Mouse (Mus musculus): ENCODE measurements around the gene Zmynd8. TPM values are rescaled to one million over a fixed set of nuclear protein-coding genes. Genes with fewer than 3 reads are reported as not detected.
A peak's percentile ranks its signal among the peaks of the same experiment; 100 is the strongest.

Gene Zmynd8
- total RNA-seq, 1 experiment = 49.7 TPM

- in situ Hi-C loops (cut with MboI; ENCODE audit: low sequenced_read_pairs in 2 of 2, unreplicated experiment in 2 of 2) = no loop called here
- no peak overlapping the region for H3K9ac ChIP-seq (ENCODE audit: insufficient read depth, low read depth, low read length, poor library complexity, severe bottlenecking)
- H3K9me3 ChIP-seq (ENCODE audit: control insufficient read depth, insufficient read depth, low read depth, low read length) = no peaks in the 10 kb centered on the region
- DNase-seq (ENCODE audit: low read depth, low spot score) = no peak
- H3K27ac ChIP-seq (ENCODE audit: insufficient read depth, low read depth, low read length, poor library complexity, severe bottlenecking) = no peak overlapping the region
- peaks cover 89% of the 10 kb centered on the region for H3K36me3 ChIP-seq (ENCODE audit: control insufficient read depth, insufficient read depth, low read length, poor library complexity, severe bottlenecking)
- peaks cover 0 to 18% of the 10 kb centered on the region in 2 experiments; a peak in 2 of 4 replicates for H3K4me1 ChIP-seq (ENCODE audit: control insufficient read depth in 2 of 2, insufficient read depth in 2 of 2, low read length in 2 of 2, poor library complexity in 1 of 2)
- no peak for TF ChIP-seq HCFC1 (IDR thresholded peaks at IDR 0.05; ENCODE audit: borderline replicate concordance, insufficient read depth, low read length)
- TF ChIP-seq MAFK (IDR thresholded peaks at IDR 0.05; ENCODE audit: insufficient read depth, low read depth, low read length) = no peak
- TF ChIP-seq CHD2 (IDR thresholded peaks at IDR 0.05; ENCODE audit: low read depth, low read length) = no peak
- TF ChIP-seq ZC3H11A (IDR thresholded peaks at IDR 0.05; ENCODE audit: borderline replicate concordance, low read depth, low read length) = no peak
- TF ChIP-seq ZNF384 (IDR thresholded peaks at IDR 0.05; ENCODE audit: low read depth, low read length) = no peak
- H3K4me3 ChIP-seq (ENCODE audit: insufficient read depth in 1 of 2, low read depth in 1 of 2, low read length in 2 of 2, poor library complexity in 1 of 2, severe bottlenecking in 1 of 2) = no peak overlapping the region
Observed at GRCm38 (mm10) chr2:165838606-165839316, 60.1 kb downstream of the Zmynd8 start.

GRCm38 (mm10) chr2:165834601-165835000, 64.2 kb downstream of the Zmynd8 start:
- TF ChIP-seq ZC3H11A (IDR thresholded peaks at IDR 0.05; ENCODE audit: borderline replicate concordance, low read depth, low read length) (no peak), HCFC1 (IDR thresholded peaks at IDR 0.05; ENCODE audit: borderline replicate concordance, insufficient read depth, low read length) (no peak), MAFK (IDR thresholded peaks at IDR 0.05; ENCODE audit: insufficient read depth, low read depth, low read length) (no peak), ZNF384 (IDR thresholded peaks at IDR 0.05; ENCODE audit: low read depth, low read length) (no peak), CHD2 (IDR thresholded peaks at IDR 0.05; ENCODE audit: low read depth, low read length) (no peak)
- H3K4me1 ChIP-seq (ENCODE audit: control insufficient read depth in 2 of 2, insufficient read depth in 2 of 2, low read length in 2 of 2, poor library complexity in 1 of 2) = peaks cover 10 to 43% of the 10 kb centered on the region in 2 experiments; a peak in 3 of 4 replicates
- H3K36me3 ChIP-seq (ENCODE audit: control insufficient read depth, insufficient read depth, low read length, poor library complexity, severe bottlenecking) = peaks cover 71% of the 10 kb centered on the region
- in situ Hi-C loops (cut with MboI; ENCODE audit: low sequenced_read_pairs in 2 of 2, unreplicated experiment in 2 of 2) = loop anchor here in 1 of 2 experiments (5.0 kb wide), 1 partner anchor 63 kb away; the partner anchor contains the start of gene Zmynd8
- H3K27ac ChIP-seq (ENCODE audit: insufficient read depth, low read depth, low read length, poor library complexity, severe bottlenecking) = no peak overlapping the region
- no peak for DNase-seq (ENCODE audit: low read depth, low spot score)
- H3K9ac ChIP-seq (ENCODE audit: insufficient read depth, low read depth, low read length, poor library complexity, severe bottlenecking) = no peak overlapping the region
- no peak overlapping the region for H3K4me3 ChIP-seq (ENCODE audit: insufficient read depth in 1 of 2, low read depth in 1 of 2, low read length in 2 of 2, poor library complexity in 1 of 2, severe bottlenecking in 1 of 2)
- H3K9me3 ChIP-seq (ENCODE audit: control insufficient read depth, insufficient read depth, low read depth, low read length) = no peaks in the 10 kb centered on the region

GRCm38 (mm10) chr2:165833468-165833867, 65.3 kb downstream of the Zmynd8 start:
- Histone ChIP-seq H3K36me3 (ENCODE audit: control insufficient read depth, insufficient read depth, low read length, poor library complexity, severe bottlenecking) (peaks cover 67% of the 10 kb centered on the region), H3K27ac (ENCODE audit: insufficient read depth, low read depth, low read length, poor library complexity, severe bottlenecking) (peak overlapping the region; percentile 14; the same call in 1 of the 2 replicates), H3K4me1 (ENCODE audit: control insufficient read depth in 2 of 2, insufficient read depth in 2 of 2, low read length in 2 of 2, poor library complexity in 1 of 2) (peaks cover 12 to 39% of the 10 kb centered on the region in 2 experiments; a peak in 3 of 4 replicates), H3K4me3 (ENCODE audit: insufficient read depth in 1 of 2, low read depth in 1 of 2, low read length in 2 of 2, poor library complexity in 1 of 2, severe bottlenecking in 1 of 2) (no peak overlapping the region), H3K9ac (ENCODE audit: insufficient read depth, low read depth, low read length, poor library complexity, severe bottlenecking) (no peak overlapping the region), H3K9me3 (ENCODE audit: control insufficient read depth, insufficient read depth, low read depth, low read length) (no peaks in the 10 kb centered on the region)
- TF ChIP-seq ZC3H11A (IDR thresholded peaks at IDR 0.05; ENCODE audit: borderline replicate concordance, low read depth, low read length) (no peak), HCFC1 (IDR thresholded peaks at IDR 0.05; ENCODE audit: borderline replicate concordance, insufficient read depth, low read length) (no peak), MAFK (IDR thresholded peaks at IDR 0.05; ENCODE audit: insufficient read depth, low read depth, low read length) (no peak), ZNF384 (IDR thresholded peaks at IDR 0.05; ENCODE audit: low read depth, low read length) (no peak), CHD2 (IDR thresholded peaks at IDR 0.05; ENCODE audit: low read depth, low read length) (no peak)
- no peak for DNase-seq (ENCODE audit: low read depth, low spot score)
- in situ Hi-C loops (cut with MboI; ENCODE audit: low sequenced_read_pairs in 2 of 2, unreplicated experiment in 2 of 2) = loop anchor here in 1 of 2 experiments (5.0 kb wide), 1 partner anchor 64 kb away; the partner anchor contains the start of gene Zmynd8

GRCm38 (mm10) chr2:165832720-165833119, 66.1 kb downstream of the Zmynd8 start:
- Histone ChIP-seq H3K4me3 (ENCODE audit: insufficient read depth in 1 of 2, low read depth in 1 of 2, low read length in 2 of 2, poor library complexity in 1 of 2, severe bottlenecking in 1 of 2) (no peak overlapping the region), H3K9me3 (ENCODE audit: control insufficient read depth, insufficient read depth, low read depth, low read length) (no peaks in the 10 kb centered on the region), H3K9ac (ENCODE audit: insufficient read depth, low read depth, low read length, poor library complexity, severe bottlenecking) (no peak overlapping the region), H3K4me1 (ENCODE audit: control insufficient read depth in 2 of 2, insufficient read depth in 2 of 2, low read length in 2 of 2, poor library complexity in 1 of 2) (peaks cover 13 to 40% of the 10 kb centered on the region in 2 experiments; a peak in 3 of 4 replicates), H3K36me3 (ENCODE audit: control insufficient read depth, insufficient read depth, low read length, poor library complexity, severe bottlenecking) (peaks cover 66% of the 10 kb centered on the region), H3K27ac (ENCODE audit: insufficient read depth, low read depth, low read length, poor library complexity, severe bottlenecking) (peak overlapping the region; percentile 71; the same call in 1 of the 2 replicates)
- DNase-seq (ENCODE audit: low read depth, low spot score) = no peak
- in situ Hi-C loops (cut with MboI; ENCODE audit: low sequenced_read_pairs in 2 of 2, unreplicated experiment in 2 of 2) = loop anchor here in 1 of 2 experiments (5.0 kb wide), 1 partner anchor 65 kb away; the partner anchor contains the start of gene Zmynd8
- TF ChIP-seq CHD2 (IDR thresholded peaks at IDR 0.05; ENCODE audit: low read depth, low read length) (no peak), ZNF384 (IDR thresholded peaks at IDR 0.05; ENCODE audit: low read depth, low read length) (no peak), MAFK (IDR thresholded peaks at IDR 0.05; ENCODE audit: insufficient read depth, low read depth, low read length) (no peak), HCFC1 (IDR thresholded peaks at IDR 0.05; ENCODE audit: borderline replicate concordance, insufficient read depth, low read length) (no peak), ZC3H11A (IDR thresholded peaks at IDR 0.05; ENCODE audit: borderline replicate concordance, low read depth, low read length) (no peak)

Measured in ES-E14 (cell line).